Mouse (Mus musculus) liver, embryonic 14.5 days (tissue): ENCODE results near the gene Gxylt2. TPM values are rescaled to one million over a fixed set of nuclear protein-coding genes. Genes with fewer than 3 reads are reported as not detected.

ENCODE experiments used
- ATAC-seq: fragments of 200-750 bp; cut with Nextera tagmentation; 2 replicates; pipeline ENCODE4 v1.8.0; 2017; ENCODE audit warnings: moderate number of reproducible peaks, mild to moderate bottlenecking, moderate library complexity; ENCODE audit not compliant: insufficient read depth
- DNase-seq, 3 experiments: peaks; one replicate each; pipeline ENCODE4 v3.0.0-alpha.2; 2012 to 2013; ENCODE audit warnings: low read depth in 3 of 3, low spot score in 3 of 3
- H3K27ac ChIP-seq: fragments of 300-500 bp; sonication (generic); 2 replicates; pipeline ENCODE4 v1.5.1; 2014; ENCODE audit warnings: moderate library complexity, mild to moderate bottlenecking, control low read depth, inconsistent platforms
- H3K27me3 ChIP-seq: fragments of 300-500 bp; sonication (generic); 2 replicates; pipeline ENCODE4 v1.6.1; 2014; ENCODE audit warnings: mild to moderate bottlenecking, low read length, moderate library complexity; ENCODE audit not compliant: control insufficient read depth, insufficient read depth
- H3K36me3 ChIP-seq: fragments of 300-500 bp; sonication (generic); replicated peaks from 2 replicates; pipeline ENCODE4 v1.6.1; 2014; ENCODE audit warnings: low read depth; ENCODE audit not compliant: control insufficient read depth, insufficient read depth
- H3K4me1 ChIP-seq, 2 experiments: fragments of 200-500 bp in 1 of 2; fragments of 300-500 bp in 1 of 2; sonication (generic) in 1 of 2; replicated peaks; 2 replicates each; pipeline ENCODE4 v1.6.1; 2012 to 2014; ENCODE audit warnings: antibody characterized with exemption in 1 of 2, inconsistent platforms in 1 of 2, low read length in 1 of 2; ENCODE audit not compliant: control insufficient read depth in 2 of 2, insufficient read depth in 2 of 2
- H3K4me2 ChIP-seq: fragments of 300-500 bp; sonication (generic); 2 replicates; pipeline ENCODE4 v1.6.1; 2014; ENCODE audit warnings: low read depth, mild to moderate bottlenecking, control low read depth, moderate library complexity
- H3K4me3 ChIP-seq, 2 experiments: fragments of 200-500 bp in 1 of 2; fragments of 300-500 bp in 1 of 2; sonication (generic) in 1 of 2; 2 replicates each; pipeline ENCODE4 v1.5.1; 2012 to 2014; ENCODE audit warnings: low read depth in 2 of 2, low read length in 2 of 2, mild to moderate bottlenecking in 2 of 2, control low read depth in 1 of 2, inconsistent platforms in 1 of 2, moderate library complexity in 1 of 2; ENCODE audit not compliant: insufficient read depth in 1 of 2
- H3K9ac ChIP-seq: fragments of 300-500 bp; sonication (generic); replicated peaks from 2 replicates; pipeline ENCODE4 v1.6.1; 2014; ENCODE audit warnings: mild to moderate bottlenecking, control low read depth, moderate library complexity
- H3K9me3 ChIP-seq: fragments of 300-500 bp; sonication (generic); 2 replicates; pipeline ENCODE4 v1.6.1; 2016; ENCODE audit warnings: low read length, mixed read lengths; ENCODE audit not compliant: control insufficient read depth
- CTCF ChIP-seq: IDR thresholded peaks from 2 replicates; pipeline ENCODE4 v1.5.1; 2016; ENCODE audit warnings: antibody characterized with exemption, low read depth, control low read depth
- EP300 ChIP-seq: IDR thresholded peaks from 2 replicates; pipeline ENCODE4 v1.6.1; 2016; ENCODE audit warnings: antibody characterized with exemption, low read depth
- WGBS: fragments of 180-500 bp; shearing (Covaris S2); extraction: QIAGEN DNeasy Blood & Tissue Kit; methylation state at CpG from one replicate; pipeline ENCODE4 v1.1.7; 2014; ENCODE audit not compliant: insufficient replicate concordance; 5-methylcytosine and 5-hydroxymethylcytosine counted together
- polyA plus RNA-seq, 2 experiments: library from polyadenylated mRNA; depleted of rRNA in 1 of 2; stranded (reverse) in 1 of 2; unstranded in 1 of 2; fragments of >200 nt; fragmentation: Nextera tagmentation in 1 of 2; extraction: Ambion mirVana in 1 of 2; gene quantifications; 2 replicates each; pipeline versions ENCODE4 v1.2.1 to v1.2.3; 2012 to 2014

Gxylt2 gene
- polyA plus RNA-seq, 2 experiments = 0.04 TPM; not detected in 1

GRCm38 (mm10) chr6:100800497-100800955, 96.0 kb downstream of the Gxylt2 start:
- Histone ChIP-seq H3K4me1 (no peaks in the 10 kb centered on the region), H3K36me3 (no peaks in the 10 kb centered on the region), H3K4me2 (no peak overlapping the region), H3K4me3 (no peak overlapping the region), H3K9ac (no peak overlapping the region), H3K27me3 (no peaks in the 10 kb centered on the region), H3K27ac (no peak overlapping the region), H3K9me3 (no peaks in the 10 kb centered on the region)
- ATAC-seq (no peak), DNase-seq (no peak)
- WGBS = 48% methylated on average over 10 of the region's 10 CpGs
- no peak for TF ChIP-seq EP300
- TF ChIP-seq CTCF = no peak

DNA sequence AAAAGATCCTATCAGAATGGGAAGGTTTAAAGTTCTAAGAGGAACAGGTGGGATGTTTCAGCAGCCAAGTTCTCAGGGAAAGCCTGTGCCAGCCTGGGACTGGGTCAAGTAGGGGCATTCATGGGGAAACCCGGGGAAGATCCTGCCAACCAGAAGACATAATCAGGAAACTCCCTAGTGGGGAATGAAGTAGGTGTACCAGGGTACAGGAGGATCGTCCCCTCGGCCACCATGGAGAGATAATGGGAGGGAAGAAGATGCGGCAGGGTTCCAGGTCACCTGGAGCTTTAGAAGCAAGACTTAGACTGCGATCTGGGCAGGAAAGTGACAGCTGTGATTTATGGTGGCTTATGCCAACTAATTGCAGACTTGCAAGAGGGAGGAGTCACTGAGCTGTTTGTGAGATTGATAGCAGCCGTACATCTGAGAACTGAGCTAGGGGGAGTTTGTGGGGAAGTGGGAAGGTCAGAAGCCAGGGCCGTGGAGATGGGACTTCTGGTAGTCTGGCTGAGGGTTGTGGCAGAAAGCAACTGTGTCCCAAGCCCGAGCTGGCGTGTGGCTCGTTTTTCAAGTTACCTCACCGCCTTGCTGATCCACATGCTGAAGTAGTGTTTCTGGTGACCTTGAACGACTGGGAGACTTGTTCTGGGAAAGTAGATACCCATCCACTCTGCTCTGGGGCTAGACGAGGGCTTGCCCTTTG, 98.0 kb downstream of the Gxylt2 start:
- H3K27ac ChIP-seq = no peak overlapping the region
- DNase-seq (no peak), ATAC-seq (no peak)
- H3K4me1 ChIP-seq = no peaks in the 10 kb centered on the region
- no peaks in the 10 kb centered on the region for H3K27me3 ChIP-seq
- H3K9ac ChIP-seq = no peak overlapping the region
- no peaks in the 10 kb centered on the region for H3K36me3 ChIP-seq
- H3K9me3 ChIP-seq = no peaks in the 10 kb centered on the region
- no peak overlapping the region for H3K4me2 ChIP-seq
- no peak overlapping the region for H3K4me3 ChIP-seq
- WGBS = 52% methylated on average over 13 of the region's 13 CpGs
- TF ChIP-seq CTCF = no peak
- no peak for TF ChIP-seq EP300

DNA sequence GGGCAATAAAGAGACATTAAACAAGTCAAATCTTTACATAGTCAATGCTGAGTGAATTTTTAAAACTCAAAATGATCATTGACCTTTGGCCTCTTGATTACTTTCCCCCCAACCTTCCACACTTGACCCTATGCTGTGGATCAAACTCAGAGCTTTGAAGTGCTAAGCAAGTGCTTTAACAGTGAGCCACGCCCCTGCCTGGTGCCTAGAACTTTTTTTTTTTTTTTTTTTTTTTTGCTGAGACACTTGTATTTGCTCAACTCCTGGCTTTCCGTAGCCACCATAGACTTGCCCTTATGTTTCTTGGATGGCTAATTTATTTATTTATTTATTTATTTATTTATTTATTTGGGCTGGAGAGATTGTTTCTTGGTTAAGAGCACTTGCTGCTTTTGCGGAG, 98.7 kb downstream of the Gxylt2 start:
- Histone ChIP-seq H3K9me3 (no peaks in the 10 kb centered on the region), H3K27ac (no peak overlapping the region), H3K36me3 (no peaks in the 10 kb centered on the region), H3K4me3 (no peak overlapping the region), H3K9ac (no peak overlapping the region), H3K4me1 (no peaks in the 10 kb centered on the region), H3K27me3 (no peaks in the 10 kb centered on the region), H3K4me2 (no peak overlapping the region)
- TF ChIP-seq EP300 (no peak), CTCF (no peak)
- 65% methylated on average over 3 of the region's 3 CpGs for WGBS
- DNase-seq (no peak), ATAC-seq (no peak)

- 72% methylated on average over 9 of the region's 9 CpGs for WGBS
- TF ChIP-seq EP300 (no peak), CTCF (no peak)
- no peak for ATAC-seq
These were observed 102.7 kb downstream of the Gxylt2 start for GRCm38 (mm10) chr6:100807187-100807586.

DNA sequence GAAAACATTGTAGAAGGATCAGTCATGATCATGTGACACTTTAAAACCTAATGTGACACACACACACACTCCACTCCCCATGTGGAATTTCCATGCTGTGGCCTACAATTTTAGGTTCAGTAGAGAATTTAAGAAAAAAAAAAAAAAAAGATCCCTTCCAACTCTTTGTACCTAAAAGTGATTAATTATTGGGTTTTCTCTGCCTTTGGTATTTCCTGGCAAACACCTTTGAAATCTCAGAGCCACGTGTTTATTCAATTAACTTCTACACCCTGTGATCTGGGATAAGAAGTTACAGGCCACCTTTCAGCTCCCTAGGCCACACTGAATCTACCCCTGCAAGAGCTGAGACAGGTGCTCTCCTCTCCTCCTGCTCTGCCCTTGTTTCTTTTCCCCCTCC, 103.2 kb downstream of the Gxylt2 start:
- 60% methylated on average over 1 of the region's 1 CpGs for WGBS
- Histone ChIP-seq H3K9me3 (no peaks in the 10 kb centered on the region), H3K27ac (no peak overlapping the region), H3K9ac (no peak overlapping the region), H3K4me2 (no peak overlapping the region), H3K4me3 (no peak overlapping the region), H3K4me1 (no peaks in the 10 kb centered on the region), H3K36me3 (no peaks in the 10 kb centered on the region), H3K27me3 (no peaks in the 10 kb centered on the region)
- DNase-seq (no peak), ATAC-seq (no peak)
- no peak for TF ChIP-seq CTCF
- TF ChIP-seq EP300 = no peak

More at GRCm38 (mm10) chr6:100807187-100807586, 102.7 kb downstream of the Gxylt2 start:
- Histone ChIP-seq H3K9ac (no peak overlapping the region), H3K9me3 (no peaks in the 10 kb centered on the region), H3K36me3 (no peaks in the 10 kb centered on the region), H3K4me1 (no peaks in the 10 kb centered on the region), H3K27ac (no peak overlapping the region), H3K4me2 (no peak overlapping the region), H3K4me3 (no peak overlapping the region), H3K27me3 (no peaks in the 10 kb centered on the region)
- DNase-seq = no peak
